Mouse (Mus musculus) mammary gland, adult 2 months (tissue): ENCODE measurements around the gene Jade1. TPM values are rescaled to one million over a fixed set of nuclear protein-coding genes. Genes with fewer than 3 reads are reported as not detected.

Experiments
- polyA plus RNA-seq: library from polyadenylated mRNA; depleted of rRNA; stranded (reverse); fragments of >200 nt; gene quantifications from 2 replicates; pipeline ENCODE4 v1.2.3, GENCODE M21; 2012; ENCODE audit warnings: low replicate concordance; rRNA removed

Gene Jade1
- 17.8 and 31.2 TPM in 2 replicates for polyA plus RNA-seq

GRCm38 (mm10) chr3:41555491-41556381 lies at the start of gene Jade1:
Gene Jade1, plus strand, starts transcription at chr3:41555731.

Other genes with a start within 250 kb of the Jade1 start
- 4.1 and 8.7 TPM in 2 replicates for gene Sclt1, start 186.8 kb downstream of the Jade1 start, polyA plus RNA-seq
- 0.68 and 2.3 TPM in 2 replicates for gene D3Ertd751e, start 186.9 kb downstream of the Jade1 start, polyA plus RNA-seq